Mouse (Mus musculus) leukemia stem cell, adult 10-12 weeks (primary cell): ENCODE measurements around the gene Selenoo. TPM values are rescaled to one million over a fixed set of nuclear protein-coding genes. Genes with fewer than 3 reads are reported as not detected.

Experiments
- polyA plus RNA-seq: library from polyadenylated mRNA; stranded (reverse); fragments of >175 nt; gene quantifications from 2 replicates; pipeline ENCODE4 v1.2.3, GENCODE M21; 2012; ENCODE audit warnings: low replicate concordance

Gene Selenoo
- 7.3 and 9.5 TPM in 2 replicates for polyA plus RNA-seq

GRCm38 (mm10) chr15:89088607-89089247 lies at the start of gene Selenoo:
Gene Selenoo (plus strand): TSS chr15:89089084.

GRCm38 (mm10) chr15:89059161-89059931 lies 29.5 kb upstream of the Selenoo start, which contains the start of gene Panx2:
Gene Panx2 (plus strand): TSS chr15:89059734.

GRCm38 (mm10) chr15:89074613-89075477 lies 14.0 kb upstream of the Selenoo start, which contains the start of gene Trabd:
Gene Trabd (plus strand): TSS chr15:89075124.

GRCm38 (mm10) chr15:89122649-89123366 lies 33.9 kb downstream of the Selenoo start, which contains the start of gene Tubgcp6:
Gene Tubgcp6 (minus strand): TSS chr15:89123112.

GRCm38 (mm10) chr15:89128382-89129350 lies 39.8 kb downstream of the Selenoo start, which contains the start of gene Hdac10:
Gene Hdac10 (minus strand): TSS chr15:89128700.

GRCm38 (mm10) chr15:89140659-89141252 lies 51.9 kb downstream of the Selenoo start, which contains the start of gene Mapk12:
Gene Mapk12 (minus strand): TSS chr15:89140703.

GRCm38 (mm10) chr15:89149271-89150040 lies 60.6 kb downstream of the Selenoo start, which contains the start of gene Mapk11:
Gene Mapk11 (minus strand): TSS chr15:89149628.

Other genes starting within 250 kb of the Selenoo start
- 27.3 and 27.5 TPM in 2 replicates for gene Pim3, start 226.9 kb upstream of the Selenoo start, polyA plus RNA-seq
- not detected in 2 replicates for gene Ttll8, start 134.7 kb upstream of the Selenoo start, polyA plus RNA-seq
- gene Mlc1, start 110.1 kb upstream of the Selenoo start, polyA plus RNA-seq, result not detected in 2 replicates
- not detected in 2 replicates for gene Mov10l1, start 106.2 kb upstream of the Selenoo start, polyA plus RNA-seq
- gene Panx2, start 29.4 kb upstream of the Selenoo start, polyA plus RNA-seq, result not detected in 2 replicates
- gene Trabd, start 14.0 kb upstream of the Selenoo start, polyA plus RNA-seq, result 62.8 and 117 TPM in 2 replicates
- 82.7 and 89.7 TPM in 2 replicates for gene Tubgcp6, start 34.0 kb downstream of the Selenoo start, polyA plus RNA-seq
- gene Hdac10, start 39.6 kb downstream of the Selenoo start, polyA plus RNA-seq, result 2.0 and 15.1 TPM in 2 replicates
- gene Mapk12, start 51.6 kb downstream of the Selenoo start, polyA plus RNA-seq, result 0.58 and 3.5 TPM in 2 replicates
- 0.88 and 3.9 TPM in 2 replicates for gene Mapk11, start 60.5 kb downstream of the Selenoo start, polyA plus RNA-seq
- gene Plxnb2, start 91.7 kb downstream of the Selenoo start, polyA plus RNA-seq, result 57.1 and 82.4 TPM in 2 replicates
- 18.1 and 27.5 TPM in 2 replicates for gene Dennd6b, start 107.4 kb downstream of the Selenoo start, polyA plus RNA-seq
- gene Ppp6r2, start 122.5 kb downstream of the Selenoo start, polyA plus RNA-seq, result 171 and 186 TPM in 2 replicates
- gene Sbf1, start 226.2 kb downstream of the Selenoo start, polyA plus RNA-seq, result 168 and 221 TPM in 2 replicates
- gene Adm2, start 233.6 kb downstream of the Selenoo start, polyA plus RNA-seq, result 1.4 and 3.0 TPM in 2 replicates
- not detected in 2 replicates for gene Miox, start 245.3 kb downstream of the Selenoo start, polyA plus RNA-seq